Mouse (Mus musculus): Measurements from ENCODE around the gene Trmt5. TPM values are rescaled to one million over a fixed set of nuclear protein-coding genes. Genes with fewer than 3 reads are reported as not detected.

Trmt5 gene
- polyA plus RNA-seq (2014; fragmentation: Illumina TruSeq; extraction: RNeasy Lipid Tissue Mini Kit (QIAGEN cat#74804); ENCODE audit: low read depth, low replicate concordance): 45.6 TPM

DNA sequence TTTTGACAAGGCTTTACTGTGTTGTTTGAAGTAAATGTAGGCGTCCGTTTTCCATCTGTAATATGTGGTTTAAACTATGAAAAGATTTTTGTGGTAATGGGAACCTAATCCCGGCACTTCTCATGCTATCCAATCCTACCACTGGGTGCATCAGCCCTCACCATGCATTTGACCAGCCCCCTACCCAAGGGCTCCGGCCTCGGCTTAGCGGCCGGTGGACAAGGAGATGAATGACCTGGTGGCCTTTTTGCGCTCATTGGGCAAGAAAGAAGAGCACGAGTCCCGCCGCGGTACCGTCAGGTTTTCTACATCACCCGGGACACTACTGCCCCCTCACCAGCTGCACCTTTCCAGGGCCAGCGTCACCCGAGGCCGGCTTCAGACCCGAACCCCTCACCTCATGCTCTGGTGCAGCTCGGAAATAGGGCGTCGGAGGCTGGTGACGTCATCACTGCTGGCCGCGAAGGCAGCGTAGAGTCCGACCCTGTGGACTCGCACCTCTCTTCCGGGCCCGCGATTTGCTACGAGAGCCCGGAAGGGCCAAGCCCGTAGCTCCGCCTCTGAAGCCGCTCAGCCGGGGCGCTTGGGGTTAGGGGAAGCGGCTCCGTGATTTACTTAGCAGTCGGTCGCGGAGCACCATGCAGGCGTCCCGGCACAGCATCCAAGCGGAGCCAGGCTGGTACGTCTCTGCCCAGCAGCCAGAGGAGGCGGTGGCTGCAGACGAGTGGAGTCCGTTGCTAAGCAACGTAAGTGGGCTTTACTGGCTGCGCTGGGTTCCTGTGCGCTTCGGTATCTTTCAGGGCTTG lies at the start of gene Trmt5, which contains the start of gene Slc38a6:
Gene Trmt5, minus strand, starts transcription at position 424 of the 806 bp plus-strand sequence.
Gene Slc38a6, plus strand, starts transcription at position 493 of the 806 bp plus-strand sequence.

Other genes with a start within 250 kb of the Trmt5 start
- gene Six1, start 232.8 kb downstream of the Trmt5 start, polyA plus RNA-seq (2014; fragmentation: Illumina TruSeq; extraction: RNeasy Lipid Tissue Mini Kit (QIAGEN cat#74804); ENCODE audit: low read depth, low replicate concordance): 0.99 TPM
- 2.0 TPM for gene Six4, start 173.3 kb downstream of the Trmt5 start, polyA plus RNA-seq (2014; fragmentation: Illumina TruSeq; extraction: RNeasy Lipid Tissue Mini Kit (QIAGEN cat#74804); ENCODE audit: low read depth, low replicate concordance)
- 13.3 TPM for gene Mnat1, start 163.0 kb downstream of the Trmt5 start, polyA plus RNA-seq (2014; fragmentation: Illumina TruSeq; extraction: RNeasy Lipid Tissue Mini Kit (QIAGEN cat#74804); ENCODE audit: low read depth, low replicate concordance)
- gene Slc38a6, start 69 bp upstream of the Trmt5 start, polyA plus RNA-seq (2014; fragmentation: Illumina TruSeq; extraction: RNeasy Lipid Tissue Mini Kit (QIAGEN cat#74804); ENCODE audit: low read depth, low replicate concordance): 5.5 TPM